Mouse (Mus musculus) myocyte (in vitro differentiated cells): ENCODE results near the gene Vcp.

ENCODE experiments used
- POLR2A ChIP-seq: IDR thresholded peaks from one replicate; pipeline ENCODE4 v1.6.1; 2011; ENCODE audit warnings: low read depth, mild to moderate bottlenecking, control low read depth, moderate library complexity; ENCODE audit not compliant: insufficient read length
- POLR2AphosphoS2 ChIP-seq: IDR thresholded peaks from one replicate; pipeline ENCODE4 v1.6.1; 2011; ENCODE audit warnings: low read depth, control low read depth; ENCODE audit not compliant: insufficient read length
- USF1 ChIP-seq: IDR thresholded peaks from one replicate; pipeline ENCODE4 v1.6.1; 2011; ENCODE audit warnings: low read depth, mild to moderate bottlenecking, control low read depth, moderate library complexity

DNA sequence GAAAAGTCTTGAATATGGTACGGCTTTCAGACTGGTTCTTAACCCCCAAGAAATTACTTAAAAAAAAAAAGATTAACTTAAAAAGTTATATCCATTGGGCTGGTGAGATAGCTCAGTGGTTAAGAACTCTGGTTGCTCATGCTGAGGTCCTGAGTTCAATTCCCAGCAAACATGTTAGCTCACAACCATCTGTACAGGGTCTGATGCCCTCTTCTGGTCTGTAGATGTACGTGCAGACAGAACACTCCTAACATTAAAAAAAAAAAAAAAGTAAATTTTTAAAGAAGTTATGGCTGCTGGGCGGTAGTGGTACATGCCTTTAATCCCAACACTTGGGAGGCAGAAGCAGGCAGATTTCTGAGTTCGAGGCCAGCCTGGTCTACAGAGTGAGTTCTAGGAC lies 22.2 kb downstream of the Vcp start:
- TF ChIP-seq POLR2A (no peak), USF1 (no peak), POLR2AphosphoS2 (no peak)
